Mouse (Mus musculus) E14TG2a.4 (cell line): ENCODE results near the gene Amotl2.

Source experiments
- CTCF ChIP-seq: conservative IDR thresholded peaks from 2 replicates; pipeline ENCODE4 v1.5.1; 2014; ENCODE audit warnings: low read length
- NANOG ChIP-seq: IDR thresholded peaks from 2 replicates; pipeline ENCODE4 v1.6.1; 2014; ENCODE audit warnings: borderline replicate concordance, low read length, mixed read lengths
- POU5F1 ChIP-seq: IDR thresholded peaks from 2 replicates; pipeline ENCODE4 v1.6.1; 2014; ENCODE audit warnings: low read length, borderline replicate concordance

- no peak for TF ChIP-seq NANOG
- no peak for TF ChIP-seq CTCF
- TF ChIP-seq POU5F1: no peak
These were observed 17.0 kb downstream of the Amotl2 start for GRCm38 (mm10) chr9:102733459-102733858.
